Mouse (Mus musculus) natural killer cell, adult 2 months (primary cell): Measurements from ENCODE around the gene Insc.

ENCODE experiments used
- DNase-seq, 2 experiments: peaks; one replicate each; pipeline ENCODE4 v3.0.0; 2022; ENCODE audit warnings: low spot score in 2 of 2

Gene Insc

GRCm38 (mm10) chr7:114762660-114763059 lies 19.2 kb downstream of the Insc start:
- no peak for DNase-seq

GRCm38 (mm10) chr7:114765273-114765672 lies 21.8 kb downstream of the Insc start:
- DNase-seq, result no peak

GRCm38 (mm10) chr7:114766523-114766922 lies 23.0 kb downstream of the Insc start:
- no peak for DNase-seq

- DNase-seq, result no peak
Measured at GRCm38 (mm10) chr7:114768516-114768915, 25.0 kb downstream of the Insc start.

- DNase-seq, result no peak
Measured at GRCm38 (mm10) chr7:114769041-114769440, 25.5 kb downstream of the Insc start.

- no peak for DNase-seq
Measured at GRCm38 (mm10) chr7:114770586-114770985, 27.1 kb downstream of the Insc start.

- no peak for DNase-seq
Measured at GRCm38 (mm10) chr7:114771801-114772200, 28.3 kb downstream of the Insc start.

GRCm38 (mm10) chr7:114773781-114774180 lies 30.3 kb downstream of the Insc start:
- DNase-seq, result no peak

GRCm38 (mm10) chr7:114775856-114776255 lies 32.4 kb downstream of the Insc start:
- no peak for DNase-seq

- no peak for DNase-seq
Measured at GRCm38 (mm10) chr7:114778156-114778770, 34.8 kb downstream of the Insc start.

- DNase-seq, result no peak
Measured at GRCm38 (mm10) chr7:114779056-114779660, 35.7 kb downstream of the Insc start.

GRCm38 (mm10) chr7:114783291-114783690 lies 39.8 kb downstream of the Insc start:
- no peak for DNase-seq

- DNase-seq, result no peak
Measured at GRCm38 (mm10) chr7:114791087-114791486, 47.6 kb downstream of the Insc start.

GRCm38 (mm10) chr7:114792026-114792425 lies 48.5 kb downstream of the Insc start:
- DNase-seq, result no peak

- DNase-seq, result no peak
Measured at GRCm38 (mm10) chr7:114794400-114794799, 50.9 kb downstream of the Insc start.

- no peak for DNase-seq
Measured at GRCm38 (mm10) chr7:114802576-114802975, 59.1 kb downstream of the Insc start.

GRCm38 (mm10) chr7:114805311-114805710 lies 61.8 kb downstream of the Insc start:
- no peak for DNase-seq

- no peak for DNase-seq
Measured at GRCm38 (mm10) chr7:114807343-114807742, 63.8 kb downstream of the Insc start.

GRCm38 (mm10) chr7:114808341-114808740 lies 64.8 kb downstream of the Insc start:
- DNase-seq, result no peak

- DNase-seq, result peak; percentile 23 to 65
Measured at GRCm38 (mm10) chr7:114817291-114817806, 73.9 kb downstream of the Insc start.

- no peak for DNase-seq
Measured at GRCm38 (mm10) chr7:114817879-114818278, 74.4 kb downstream of the Insc start.

GRCm38 (mm10) chr7:114818351-114818750 lies 74.9 kb downstream of the Insc start:
- no peak for DNase-seq

- DNase-seq, result no peak
Measured at GRCm38 (mm10) chr7:114818836-114819235, 75.3 kb downstream of the Insc start.
